Mouse (Mus musculus) cerebellum, adult 9-10 months (tissue): ENCODE measurements at regions not wholly inside any gene's neighbourhood (a gene's known extent, or its start where the extent isn't known, plus 50 kb on each side); places are given as distances from the start of the nearest gene placed in this dataset.

Experiments
- DNase-seq: peaks from one replicate; pipeline ENCODE4 v3.0.0; 2022

- DNase-seq: no peak
Measured at GRCm38 (mm10) chr15:62168958-62169590, 1246.3 kb upstream of the A1bg start.

GRCm38 (mm10) chr15:62168522-62168921 lies 1245.7 kb upstream of the A1bg start:
- no peak for DNase-seq

- DNase-seq: no peak
Measured at GRCm38 (mm10) chr15:62166786-62167185, 1244.0 kb upstream of the A1bg start.

GRCm38 (mm10) chr15:62165826-62166500 lies 1243.2 kb upstream of the A1bg start:
- DNase-seq: no peak

- DNase-seq: no peak
Measured at GRCm38 (mm10) chr15:62164766-62165410, 1242.1 kb upstream of the A1bg start.

GRCm38 (mm10) chr15:62163203-62163602 lies 1240.4 kb upstream of the A1bg start:
- DNase-seq: no peak

- no peak for DNase-seq
Measured at GRCm38 (mm10) chr15:62162648-62163194, 1239.9 kb upstream of the A1bg start.

- peak; percentile 48 for DNase-seq
Measured at GRCm38 (mm10) chr15:62161975-62162647, 1239.3 kb upstream of the A1bg start.

GRCm38 (mm10) chr15:62161061-62161460 lies 1238.2 kb upstream of the A1bg start:
- peak; percentile 64 for DNase-seq

- DNase-seq: no peak
Measured at GRCm38 (mm10) chr15:62158875-62159675, 1236.3 kb upstream of the A1bg start.

- no peak for DNase-seq
Measured at GRCm38 (mm10) chr15:62157200-62158033, 1234.6 kb upstream of the A1bg start.

GRCm38 (mm10) chr15:62153222-62153621 lies 1230.4 kb upstream of the A1bg start:
- DNase-seq: no peak

- DNase-seq: no peak
Measured at GRCm38 (mm10) chr15:62152133-62152532, 1229.3 kb upstream of the A1bg start.

GRCm38 (mm10) chr15:62151690-62152089 lies 1228.9 kb upstream of the A1bg start:
- no peak for DNase-seq

- no peak for DNase-seq
Measured at GRCm38 (mm10) chr15:62150296-62150695, 1227.5 kb upstream of the A1bg start.

- no peak for DNase-seq
Measured at GRCm38 (mm10) chr15:62148680-62149237, 1225.9 kb upstream of the A1bg start.

GRCm38 (mm10) chr15:62147343-62147953 lies 1224.6 kb upstream of the A1bg start:
- DNase-seq: no peak

- no peak for DNase-seq
Measured at GRCm38 (mm10) chr15:62145643-62146285, 1223.0 kb upstream of the A1bg start.

GRCm38 (mm10) chr15:62144776-62145564 lies 1222.2 kb upstream of the A1bg start:
- no peak for DNase-seq
